8 mouse cellular contexts compared by ENCODE assay signal in the genomic region with DNA sequence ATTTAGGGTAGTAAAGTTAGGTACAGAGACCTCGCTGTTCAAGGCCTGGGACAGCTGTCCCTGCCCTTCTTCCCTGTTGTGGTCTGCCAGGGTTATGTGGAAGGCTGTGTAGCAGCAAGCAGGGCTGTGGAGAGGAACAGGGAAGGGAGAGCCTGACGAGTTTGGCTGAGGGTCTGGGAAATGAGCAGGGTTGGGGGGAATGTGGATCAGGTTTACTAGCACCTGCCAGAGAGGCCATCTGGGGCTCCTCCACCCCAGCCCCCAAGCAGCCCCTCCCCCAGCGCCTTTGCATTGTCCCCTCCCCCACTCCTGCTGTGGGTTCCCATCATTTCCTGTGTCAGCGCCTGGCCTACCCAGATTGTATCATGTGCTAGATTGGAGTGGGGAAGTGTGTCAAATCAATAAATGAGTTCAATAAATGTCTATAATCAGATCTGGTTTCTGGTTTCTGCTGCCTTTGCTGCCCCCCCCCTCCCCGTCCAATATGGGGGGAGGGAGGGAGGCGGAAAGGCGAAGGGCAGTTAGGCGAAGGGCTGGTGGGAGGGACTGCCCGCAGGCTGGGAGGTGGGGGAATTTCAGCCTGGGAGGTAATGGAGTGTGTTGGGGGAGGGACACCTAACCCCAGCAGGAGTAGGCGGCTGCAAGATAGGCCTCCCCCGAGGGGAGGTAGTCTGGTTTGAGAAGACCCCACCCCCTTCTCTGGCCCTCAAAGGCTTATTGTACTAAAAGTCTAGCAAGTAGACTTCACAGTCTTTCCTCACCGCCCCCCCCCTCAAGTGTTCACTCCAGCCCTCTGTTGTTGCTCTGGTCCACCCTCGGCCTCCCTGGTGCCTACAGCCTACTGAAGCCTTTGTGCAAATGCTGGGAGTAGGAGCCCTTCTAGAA. TPM values are rescaled to one million over a fixed set of nuclear protein-coding genes. Genes with fewer than 3 reads are reported as not detected.
DNase-seq lines count a peak whose midpoint lies in the region; ATAC-seq and TF ChIP-seq lines count a peak whose summit lies in the region.

No protein-coding gene starts in this region.

- peaks cover 5% of the 10 kb centered on the region; the same call in 1 of the 2 replicates for H3K36me3 ChIP-seq in kidney, embryonic 14.5 days (ENCODE audit: control insufficient read depth, insufficient read depth, low read length)
- H3K36me3 ChIP-seq in embryonic facial prominence, embryonic 11.5 days (replicated peaks; ENCODE audit: control insufficient read depth, insufficient read depth, low read depth, low read length): no peaks in the 10 kb centered on the region
- peaks cover 10% of the 10 kb centered on the region; the same call in 1 of the 2 replicates for H3K36me3 ChIP-seq in limb, embryonic 12.5 days
- peaks cover 15% of the 10 kb centered on the region; the same call in 1 of the 2 replicates for H3K36me3 ChIP-seq in splenic B cell, adult 2 months (ENCODE audit: control insufficient read depth, insufficient read depth, low read length, poor library complexity, severe bottlenecking)

- no peak for DNase-seq in kidney, postnatal 14 days
- DNase-seq in embryonic facial prominence, embryonic 11.5 days (ENCODE audit: low spot score): peak; percentile 79
- DNase-seq in splenic B cell, adult 2 months (ENCODE audit: low read depth, low spot score): peak; percentile 30
- DNase-seq in lung, adult 2 months: no peak
- no peak for DNase-seq in ovary, postnatal 36 days (ENCODE audit: low spot score)

- no peak for TF ChIP-seq CTCF in lung, adult 2 months (IDR thresholded peaks at IDR 0.05; ENCODE audit: insufficient read depth, low read length)

- H3K27ac ChIP-seq in kidney, embryonic 14.5 days (ENCODE audit: low read depth, low read length): peak overlapping the region; percentile 84
- H3K27ac ChIP-seq in embryonic facial prominence, embryonic 11.5 days (replicated peaks; ENCODE audit: low read depth, low read length): peak overlapping the region; percentile 54
- peak overlapping the region; percentile 94 for H3K27ac ChIP-seq in limb, embryonic 12.5 days

- ATAC-seq in kidney, embryonic 14.5 days (ENCODE audit: low FRiP score, low TSS enrichment): peak; percentile 87
- peak; percentile 74 for ATAC-seq in embryonic facial prominence, embryonic 11.5 days (replicated peaks; ENCODE audit: insufficient number of reproducible peaks, low FRiP score, low TSS enrichment, low read depth)
- peak; percentile 90 for ATAC-seq in limb, embryonic 12.5 days (ENCODE audit: insufficient number of reproducible peaks, insufficient read depth, low FRiP score, low TSS enrichment, low read depth)
- ATAC-seq in megakaryocyte-erythroid progenitor cell, adult 5-6 weeks (replicated peaks; ENCODE audit: low FRiP score, low TSS enrichment, poor library complexity, severe bottlenecking): no peak

- 0 out of 2 replicates have a peak overlapping the region, but pooled peaks have one; percentile 23 for H3K9ac ChIP-seq in kidney, embryonic 14.5 days (ENCODE audit: low read depth, low read length)
- H3K9ac ChIP-seq in embryonic facial prominence, embryonic 11.5 days (replicated peaks; ENCODE audit: low read length): no peak overlapping the region
- H3K9ac ChIP-seq in limb, embryonic 12.5 days (replicated peaks): no peak overlapping the region

- peaks cover 11% of the 10 kb centered on the region; the same call in 1 of the 2 replicates for H3K4me1 ChIP-seq in kidney, embryonic 14.5 days (ENCODE audit: control insufficient read depth, insufficient read depth, low read length)
- H3K4me1 ChIP-seq in embryonic facial prominence, embryonic 11.5 days (ENCODE audit: control insufficient read depth, insufficient read depth, low read length): no peaks in the 10 kb centered on the region
- H3K4me1 ChIP-seq in limb, embryonic 12.5 days (replicated peaks): peaks cover 32% of the 10 kb centered on the region
- no peaks in the 10 kb centered on the region for H3K4me1 ChIP-seq in lung, adult 2 months (ENCODE audit: control insufficient read depth, insufficient read depth, low read length)

- H3K9me3 ChIP-seq in kidney, embryonic 14.5 days (ENCODE audit: control insufficient read depth, low read length): no peaks in the 10 kb centered on the region
- no peaks in the 10 kb centered on the region for H3K9me3 ChIP-seq in embryonic facial prominence, embryonic 11.5 days (replicated peaks; ENCODE audit: control insufficient read depth, low read length)
- no peaks in the 10 kb centered on the region for H3K9me3 ChIP-seq in limb, embryonic 12.5 days

- 33% methylated on average over 11 of the region's 13 CpGs for WGBS in kidney, embryonic 14.5 days
- 16% methylated on average over 13 of the region's 13 CpGs for WGBS in embryonic facial prominence, embryonic 11.5 days
- WGBS in limb, embryonic 12.5 days: 21% methylated on average over 12 of the region's 13 CpGs
- WGBS in lung, adult 2 months: 44% methylated on average over 13 of the region's 13 CpGs

- no peaks in the 10 kb centered on the region for H3K27me3 ChIP-seq in kidney, embryonic 14.5 days (ENCODE audit: control insufficient read depth, insufficient read depth, low read length)
- no peaks in the 10 kb centered on the region for H3K27me3 ChIP-seq in embryonic facial prominence, embryonic 11.5 days (ENCODE audit: control insufficient read depth, insufficient read depth, low read length)
- H3K27me3 ChIP-seq in limb, embryonic 12.5 days: peaks cover 11% of the 10 kb centered on the region
- H3K27me3 ChIP-seq in splenic B cell, adult 2 months (ENCODE audit: control insufficient read depth, insufficient read depth, low read length, poor library complexity, severe bottlenecking): no peaks in the 10 kb centered on the region; the same call in 1 of the 2 replicates

- no peak overlapping the region; the same call in 1 of the 2 replicates for H3K4me2 ChIP-seq in kidney, embryonic 14.5 days (replicated peaks; ENCODE audit: low read depth, low read length)
- H3K4me2 ChIP-seq in embryonic facial prominence, embryonic 11.5 days (ENCODE audit: low read depth, low read length): no peak overlapping the region
- peak overlapping the region; percentile 24 for H3K4me2 ChIP-seq in limb, embryonic 12.5 days

- H3K4me3 ChIP-seq in kidney, embryonic 14.5 days (ENCODE audit: low read length): no peak overlapping the region
- H3K4me3 ChIP-seq in embryonic facial prominence, embryonic 11.5 days (ENCODE audit: low read depth, low read length): no peak overlapping the region
- H3K4me3 ChIP-seq in limb, embryonic 12.5 days (replicated peaks): no peak overlapping the region; the same call in 1 of the 2 replicates
- H3K4me3 ChIP-seq in lung, adult 2 months (replicated peaks; ENCODE audit: extremely low read depth, low read depth, low read length): no peak overlapping the region

- no peak for TF ChIP-seq POLR2A in lung, adult 2 months (IDR thresholded peaks at IDR 0.05; ENCODE audit: borderline replicate concordance, extremely low read depth, low read depth, low read length)

RNA-seq across cellular contexts. Expression of gene Gm614, which starts 3.1 kb away (rescaled TPM):
- polyA plus RNA-seq in kidney, embryonic 14.5 days (2014; fragmentation: Nextera tagmentation; extraction: Ambion mirVana): 0.30 TPM in 1 of 2 replicates, not detected in the other
- polyA plus RNA-seq in embryonic facial prominence, embryonic 11.5 days (2014; fragmentation: Nextera tagmentation; extraction: Ambion mirVana): not detected in 2 replicates
- polyA plus RNA-seq in limb, embryonic 12.5 days (2016; fragmentation: Nextera tagmentation; extraction: Ambion mirVana): not detected in 2 replicates
- total RNA-seq in megakaryocyte-erythroid progenitor cell, adult 5-6 weeks (2014; fragmentation: Nextera tagmentation): 1.3 TPM in 1 of 2 replicates, not detected in the other
- 2.4 TPM in 1 of 2 replicates, not detected in the other for total RNA-seq in megakaryocyte-erythroid progenitor cell, adult 5-6 weeks (2017)
- 0.51 and 0.57 TPM in 2 replicates for polyA plus RNA-seq in lung, adult 2 months (2012; rRNA removed)

RNA-seq across cellular contexts. Expression of gene Foxo4, which starts 6.4 kb away (rescaled TPM):
- 3.9 and 6.3 TPM in 2 replicates for polyA plus RNA-seq in kidney, embryonic 14.5 days (2014; fragmentation: Nextera tagmentation; extraction: Ambion mirVana)
- 4.3 and 4.6 TPM in 2 replicates for polyA plus RNA-seq in embryonic facial prominence, embryonic 11.5 days (2014; fragmentation: Nextera tagmentation; extraction: Ambion mirVana)
- polyA plus RNA-seq in limb, embryonic 12.5 days (2016; fragmentation: Nextera tagmentation; extraction: Ambion mirVana): 5.9 and 6.5 TPM in 2 replicates
- total RNA-seq in megakaryocyte-erythroid progenitor cell, adult 5-6 weeks (2014; fragmentation: Nextera tagmentation): 9.8 and 12.6 TPM in 2 replicates
- 11.2 and 11.5 TPM in 2 replicates for total RNA-seq in megakaryocyte-erythroid progenitor cell, adult 5-6 weeks (2017)
- polyA plus RNA-seq in lung, adult 2 months (2012; rRNA removed): 41.7 and 55.6 TPM in 2 replicates

RNA-seq across cellular contexts. Expression of gene Il2rg, which starts 7.4 kb away (rescaled TPM):
- 18.8 and 19.5 TPM in 2 replicates for polyA plus RNA-seq in kidney, embryonic 14.5 days (2014; fragmentation: Nextera tagmentation; extraction: Ambion mirVana)
- polyA plus RNA-seq in embryonic facial prominence, embryonic 11.5 days (2014; fragmentation: Nextera tagmentation; extraction: Ambion mirVana): 3.9 and 4.1 TPM in 2 replicates
- polyA plus RNA-seq in limb, embryonic 12.5 days (2016; fragmentation: Nextera tagmentation; extraction: Ambion mirVana): 3.9 and 4.2 TPM in 2 replicates
- 24.2 and 39.3 TPM in 2 replicates for total RNA-seq in megakaryocyte-erythroid progenitor cell, adult 5-6 weeks (2014; fragmentation: Nextera tagmentation)
- total RNA-seq in megakaryocyte-erythroid progenitor cell, adult 5-6 weeks (2017): 18.4 and 41.4 TPM in 2 replicates
- polyA plus RNA-seq in lung, adult 2 months (2012; rRNA removed): 38.0 and 60.3 TPM in 2 replicates

RNA-seq across cellular contexts. Expression of gene Gm20489, which starts 8.1 kb away (rescaled TPM):
- polyA plus RNA-seq in kidney, embryonic 14.5 days (2014; fragmentation: Nextera tagmentation; extraction: Ambion mirVana): not detected in 2 replicates
- not detected in 2 replicates for polyA plus RNA-seq in embryonic facial prominence, embryonic 11.5 days (2014; fragmentation: Nextera tagmentation; extraction: Ambion mirVana)
- polyA plus RNA-seq in limb, embryonic 12.5 days (2016; fragmentation: Nextera tagmentation; extraction: Ambion mirVana): not detected in 2 replicates
- not detected in 2 replicates for total RNA-seq in megakaryocyte-erythroid progenitor cell, adult 5-6 weeks (2014; fragmentation: Nextera tagmentation)
- total RNA-seq in megakaryocyte-erythroid progenitor cell, adult 5-6 weeks (2017): not detected in 2 replicates
- polyA plus RNA-seq in lung, adult 2 months (2012; rRNA removed): not detected in 2 replicates

RNA-seq across cellular contexts. Expression of gene Med12, which starts 13.1 kb away (rescaled TPM):
- 42.0 and 51.5 TPM in 2 replicates for polyA plus RNA-seq in kidney, embryonic 14.5 days (2014; fragmentation: Nextera tagmentation; extraction: Ambion mirVana)
- polyA plus RNA-seq in embryonic facial prominence, embryonic 11.5 days (2014; fragmentation: Nextera tagmentation; extraction: Ambion mirVana): 27.8 and 32.3 TPM in 2 replicates
- 46.0 and 51.7 TPM in 2 replicates for polyA plus RNA-seq in limb, embryonic 12.5 days (2016; fragmentation: Nextera tagmentation; extraction: Ambion mirVana)
- 71.6 and 80.7 TPM in 2 replicates for total RNA-seq in megakaryocyte-erythroid progenitor cell, adult 5-6 weeks (2014; fragmentation: Nextera tagmentation)
- total RNA-seq in megakaryocyte-erythroid progenitor cell, adult 5-6 weeks (2017): 33.1 and 34.7 TPM in 2 replicates
- polyA plus RNA-seq in lung, adult 2 months (2012; rRNA removed): 109 and 128 TPM in 2 replicates

Comparison
In these comparisons a context has a peak if more than half of its experiments do, and no peak if none do; other contexts are left out.
1. DNase-seq: peak in embryonic facial prominence, embryonic 11.5 days (single experiment) and splenic B cell, adult 2 months (single experiment); none in kidney, postnatal 14 days (single experiment), lung, adult 2 months (single experiment) and ovary, postnatal 36 days (single experiment).
2. Peak in every context shown above with its lines, with median percentiles within 50 percentile points of each other: H3K27ac ChIP-seq.